Mouse (Mus musculus) cerebellum, adult 9-10 months (tissue): ENCODE measurements around the gene Ntm.

ENCODE experiments used
- DNase-seq: peaks from one replicate; pipeline ENCODE4 v3.0.0; 2022

Gene Ntm

GRCm38 (mm10) chr9:29285144-29285543 lies 677.8 kb downstream of the Ntm start:
- DNase-seq = no peak

- DNase-seq = peak; percentile 72
Observed at GRCm38 (mm10) chr9:29272861-29273260, 690.1 kb downstream of the Ntm start.

- DNase-seq = no peak
Observed at GRCm38 (mm10) chr9:29269988-29270387, 693.0 kb downstream of the Ntm start.

GRCm38 (mm10) chr9:29269277-29269646 lies 693.7 kb downstream of the Ntm start:
- DNase-seq = no peak

GRCm38 (mm10) chr9:29268583-29269276 lies 694.2 kb downstream of the Ntm start:
- DNase-seq = peak; percentile 77

- DNase-seq = no peak
Observed at GRCm38 (mm10) chr9:29267663-29268062, 695.3 kb downstream of the Ntm start.

GRCm38 (mm10) chr9:29265177-29265576 lies 697.8 kb downstream of the Ntm start:
- no peak for DNase-seq

- DNase-seq = peak; percentile 56
Observed at GRCm38 (mm10) chr9:29262836-29263235, 700.1 kb downstream of the Ntm start.

- peak; percentile 60 for DNase-seq
Observed at GRCm38 (mm10) chr9:29252866-29253265, 710.1 kb downstream of the Ntm start.

GRCm38 (mm10) chr9:29250813-29251212 lies 712.1 kb downstream of the Ntm start:
- DNase-seq = no peak

- no peak for DNase-seq
Observed at GRCm38 (mm10) chr9:29247812-29248211, 715.1 kb downstream of the Ntm start.

- peak; percentile 86 for DNase-seq
Observed at GRCm38 (mm10) chr9:29244006-29244405, 718.9 kb downstream of the Ntm start.

GRCm38 (mm10) chr9:29242497-29243422 lies 720.2 kb downstream of the Ntm start:
- peak; percentile 97 for DNase-seq

GRCm38 (mm10) chr9:29240797-29241196 lies 722.1 kb downstream of the Ntm start:
- no peak for DNase-seq

- DNase-seq = peak; percentile 87
Observed at GRCm38 (mm10) chr9:29238973-29239372, 724.0 kb downstream of the Ntm start.

- DNase-seq = no peak
Observed at GRCm38 (mm10) chr9:29236752-29237151, 726.2 kb downstream of the Ntm start.

- DNase-seq = peak; percentile 66
Observed at GRCm38 (mm10) chr9:29227747-29228146, 735.2 kb downstream of the Ntm start.

GRCm38 (mm10) chr9:29222915-29223545 lies 739.9 kb downstream of the Ntm start:
- DNase-seq = no peak

- DNase-seq = peak; percentile 92
Observed at GRCm38 (mm10) chr9:29220941-29221615, 741.9 kb downstream of the Ntm start.

GRCm38 (mm10) chr9:29220493-29220892 lies 742.4 kb downstream of the Ntm start:
- peak; percentile 99 for DNase-seq

- DNase-seq = peak; percentile 79
Observed at GRCm38 (mm10) chr9:29217951-29218350, 745.0 kb downstream of the Ntm start.

GRCm38 (mm10) chr9:29216528-29216927 lies 746.4 kb downstream of the Ntm start:
- DNase-seq = no peak

- peak; percentile 94 for DNase-seq
Observed at GRCm38 (mm10) chr9:29215796-29216195, 747.1 kb downstream of the Ntm start.
